Mouse (Mus musculus): ENCODE data around the gene Cacng2. TPM values are rescaled to one million over a fixed set of nuclear protein-coding genes. Genes with fewer than 3 reads are reported as not detected.

Cacng2 gene
- polyA plus RNA-seq, 1 experiment: not detected

DNA sequence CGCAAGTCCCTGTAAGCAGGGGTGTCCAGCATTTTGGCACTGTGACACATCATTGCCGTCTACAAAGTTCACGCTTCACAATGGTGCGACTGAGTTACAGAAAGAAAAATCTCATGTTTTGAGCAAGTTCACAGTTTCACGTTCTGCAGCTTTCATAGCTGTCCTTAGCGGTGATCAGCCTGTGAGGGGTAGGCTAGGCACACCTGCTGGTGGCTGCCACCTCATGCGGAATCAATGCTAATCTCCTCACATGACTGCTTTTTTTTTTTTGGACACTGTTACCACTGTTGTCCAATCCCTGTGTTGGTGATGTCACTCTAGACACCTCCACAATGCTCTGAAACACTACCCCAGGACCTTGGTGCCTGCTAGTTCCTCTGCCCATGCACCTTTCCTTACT is 46.7 kb downstream of the Cacng2 start:
- 86% methylated on average over 7 of the region's 7 CpGs for WGBS
- no peaks in the 10 kb centered on the region for H3K4me1 ChIP-seq (ENCODE audit: control insufficient read depth, insufficient read depth, low read length)
- H3K4me3 ChIP-seq (replicated peaks; ENCODE audit: extremely low read depth, low read depth, low read length): no peak overlapping the region
- TF ChIP-seq CTCF (IDR thresholded peaks at IDR 0.05; ENCODE audit: insufficient read depth, low read length) (no peak), POLR2A (IDR thresholded peaks at IDR 0.05; ENCODE audit: borderline replicate concordance, extremely low read depth, low read depth, low read length) (no peak)
- DNase-seq: no peak

DNA sequence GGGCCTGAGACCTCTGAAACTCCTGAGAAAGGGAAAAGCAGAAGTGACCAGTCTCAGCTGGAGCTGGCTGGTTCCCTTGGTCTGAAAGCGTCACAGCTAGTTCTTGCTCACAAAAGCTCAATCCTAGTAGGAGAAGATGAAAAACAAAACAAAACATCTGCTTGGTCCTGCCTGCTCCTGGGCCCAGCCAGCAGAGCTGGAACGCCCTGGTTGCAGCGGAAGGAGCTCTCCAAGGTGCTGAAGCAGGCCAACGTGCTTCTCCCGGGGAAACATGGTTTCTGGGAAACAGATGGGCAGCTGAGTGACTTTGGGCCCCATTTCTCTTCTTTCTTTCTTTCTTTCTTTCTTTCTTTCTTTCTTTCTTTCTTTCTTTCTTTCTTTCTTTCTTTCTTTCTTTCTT is 53.4 kb downstream of the Cacng2 start:
- DNase-seq: peak; percentile 25
- H3K4me1 ChIP-seq (ENCODE audit: control insufficient read depth, insufficient read depth, low read length): no peaks in the 10 kb centered on the region
- H3K4me3 ChIP-seq (replicated peaks; ENCODE audit: extremely low read depth, low read depth, low read length): no peak overlapping the region
- TF ChIP-seq POLR2A (IDR thresholded peaks at IDR 0.05; ENCODE audit: borderline replicate concordance, extremely low read depth, low read depth, low read length) (no peak), CTCF (IDR thresholded peaks at IDR 0.05; ENCODE audit: insufficient read depth, low read length) (no peak)
- 2% methylated on average over 5 of the region's 5 CpGs for WGBS

DNA sequence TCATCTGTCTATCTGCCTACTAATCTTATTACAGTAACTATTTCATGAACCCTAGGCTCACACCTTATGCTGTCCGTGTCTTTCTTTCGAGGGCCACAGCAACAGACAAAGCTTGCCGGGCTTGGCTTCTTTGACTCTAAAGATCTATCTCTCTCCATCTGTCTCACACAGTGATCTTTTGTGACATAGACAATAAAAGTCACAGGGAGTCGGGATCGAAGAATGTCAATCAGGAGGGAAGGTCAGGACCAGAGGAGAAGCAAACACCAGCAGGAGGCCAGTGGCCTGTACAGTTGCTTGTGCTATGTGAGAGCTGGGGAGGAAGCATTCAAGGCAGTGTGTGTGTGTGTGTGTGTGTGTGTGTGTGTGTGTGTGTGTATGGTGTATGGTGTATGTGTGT is 54.3 kb downstream of the Cacng2 start:
- WGBS: 79% methylated on average over 5 of the region's 5 CpGs
- Histone ChIP-seq H3K4me1 (ENCODE audit: control insufficient read depth, insufficient read depth, low read length) (no peaks in the 10 kb centered on the region), H3K4me3 (replicated peaks; ENCODE audit: extremely low read depth, low read depth, low read length) (no peak overlapping the region)
- DNase-seq: no peak
- no peak for TF ChIP-seq CTCF (IDR thresholded peaks at IDR 0.05; ENCODE audit: insufficient read depth, low read length)
- TF ChIP-seq POLR2A (IDR thresholded peaks at IDR 0.05; ENCODE audit: borderline replicate concordance, extremely low read depth, low read depth, low read length): no peak

DNA sequence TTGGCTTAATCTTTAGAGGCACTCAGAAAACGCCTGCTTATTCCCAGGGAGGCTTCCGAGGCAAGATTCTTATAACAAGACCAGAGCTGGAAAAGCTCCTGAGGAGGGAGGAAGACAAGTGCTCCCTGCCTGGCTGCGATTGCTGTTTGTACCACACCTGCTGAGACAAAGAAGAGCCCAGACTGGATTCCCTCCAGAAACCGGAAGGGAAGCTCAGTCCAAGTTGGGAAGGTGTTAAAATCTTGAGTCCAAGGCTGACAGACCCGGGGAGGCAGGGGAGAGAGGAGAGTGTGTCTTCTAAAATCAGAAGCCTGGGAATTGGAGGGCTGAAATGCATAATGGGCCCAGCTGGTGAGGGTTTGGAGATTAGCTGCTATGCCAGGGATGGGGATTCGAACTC is 55.5 kb downstream of the Cacng2 start:
- DNase-seq: no peak
- Histone ChIP-seq H3K4me3 (replicated peaks; ENCODE audit: extremely low read depth, low read depth, low read length) (no peak overlapping the region), H3K4me1 (ENCODE audit: control insufficient read depth, insufficient read depth, low read length) (no peaks in the 10 kb centered on the region)
- TF ChIP-seq POLR2A (IDR thresholded peaks at IDR 0.05; ENCODE audit: borderline replicate concordance, extremely low read depth, low read depth, low read length) (no peak), CTCF (IDR thresholded peaks at IDR 0.05; ENCODE audit: insufficient read depth, low read length) (no peak)
- 51% methylated on average over 6 of the region's 6 CpGs for WGBS

DNA sequence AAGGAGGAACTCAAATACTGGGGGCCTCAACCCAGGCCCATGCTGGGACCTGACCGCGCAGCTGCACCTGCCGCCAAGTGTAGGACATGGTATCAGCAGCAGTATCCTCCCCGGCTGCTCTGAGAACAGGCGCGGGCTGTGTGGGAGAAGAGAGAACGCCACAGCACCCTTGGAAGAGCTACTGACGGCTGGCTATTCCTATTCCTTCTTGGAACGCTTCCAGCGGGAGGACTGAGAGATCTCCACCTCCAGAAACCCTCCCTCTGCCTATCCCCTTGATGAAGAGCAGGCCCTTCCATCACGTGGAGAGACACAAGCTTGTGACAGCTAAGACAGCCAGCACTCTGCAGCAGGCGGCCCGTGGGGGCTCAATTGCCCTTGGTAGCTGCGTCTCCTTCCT is 57.4 kb downstream of the Cacng2 start:
- DNase-seq: no peak
- Histone ChIP-seq H3K4me1 (ENCODE audit: control insufficient read depth, insufficient read depth, low read length) (no peaks in the 10 kb centered on the region), H3K4me3 (replicated peaks; ENCODE audit: extremely low read depth, low read depth, low read length) (no peak overlapping the region)
- no peak for TF ChIP-seq CTCF (IDR thresholded peaks at IDR 0.05; ENCODE audit: insufficient read depth, low read length)
- TF ChIP-seq POLR2A (IDR thresholded peaks at IDR 0.05; ENCODE audit: borderline replicate concordance, extremely low read depth, low read depth, low read length): no peak
- 67% methylated on average over 14 of the region's 14 CpGs for WGBS

DNA sequence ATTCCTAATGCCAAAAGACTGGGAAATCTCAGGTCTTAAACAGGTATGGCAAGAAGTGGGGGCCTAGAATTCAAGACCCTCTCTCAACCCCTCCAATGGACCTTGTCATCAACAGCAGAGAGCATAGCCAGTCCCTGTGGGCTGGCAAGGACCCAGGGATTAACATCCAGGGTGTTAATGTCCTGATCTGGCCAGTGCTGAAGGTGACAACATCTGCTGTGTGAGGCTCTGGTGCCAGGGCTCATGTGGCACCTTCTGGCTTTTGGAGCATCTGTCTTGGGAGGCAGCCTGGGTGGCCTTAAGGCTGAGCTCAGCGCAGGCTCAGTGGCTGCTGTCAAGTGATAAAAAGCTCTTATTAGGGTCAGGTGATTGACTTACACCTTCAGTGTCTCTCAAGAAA is 62.9 kb downstream of the Cacng2 start:
- WGBS: 80% methylated on average over 1 of the region's 1 CpGs
- H3K4me1 ChIP-seq (ENCODE audit: control insufficient read depth, insufficient read depth, low read length): no peaks in the 10 kb centered on the region
- TF ChIP-seq CTCF (IDR thresholded peaks at IDR 0.05; ENCODE audit: insufficient read depth, low read length) (no peak), POLR2A (IDR thresholded peaks at IDR 0.05; ENCODE audit: borderline replicate concordance, extremely low read depth, low read depth, low read length) (no peak)
- H3K4me3 ChIP-seq (replicated peaks; ENCODE audit: extremely low read depth, low read depth, low read length): no peak overlapping the region
- DNase-seq: no peak

DNA sequence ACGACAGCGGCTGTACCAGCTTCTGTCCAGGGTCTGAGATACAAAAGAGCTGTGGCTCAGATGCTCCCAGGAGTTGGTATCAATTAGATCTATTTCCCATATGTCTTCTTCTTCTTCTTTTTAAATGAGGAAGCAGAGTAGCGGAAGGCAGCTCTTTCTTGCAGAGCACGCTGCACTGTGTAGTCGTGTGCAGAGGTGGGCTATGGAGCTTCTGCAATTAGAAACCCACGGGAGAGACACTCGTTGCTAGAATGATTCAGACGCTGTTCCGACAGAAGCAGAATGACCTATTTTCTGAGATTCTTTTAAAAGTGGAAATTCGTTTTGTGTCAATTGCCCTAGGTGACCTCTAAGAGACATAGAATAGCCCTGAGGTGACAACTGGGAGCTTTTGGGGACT is 69.1 kb downstream of the Cacng2 start:
- Histone ChIP-seq H3K4me3 (replicated peaks; ENCODE audit: extremely low read depth, low read depth, low read length) (no peak overlapping the region), H3K4me1 (ENCODE audit: control insufficient read depth, insufficient read depth, low read length) (no peaks in the 10 kb centered on the region)
- DNase-seq: no peak
- 85% methylated on average over 10 of the region's 10 CpGs for WGBS
- TF ChIP-seq CTCF (IDR thresholded peaks at IDR 0.05; ENCODE audit: insufficient read depth, low read length): no peak
- no peak for TF ChIP-seq POLR2A (IDR thresholded peaks at IDR 0.05; ENCODE audit: borderline replicate concordance, extremely low read depth, low read depth, low read length)

- 60% methylated on average over 2 of the region's 2 CpGs for WGBS
- no peak for TF ChIP-seq CTCF (IDR thresholded peaks at IDR 0.05; ENCODE audit: insufficient read depth, low read length)
- no peak for TF ChIP-seq POLR2A (IDR thresholded peaks at IDR 0.05; ENCODE audit: borderline replicate concordance, extremely low read depth, low read depth, low read length)
- H3K4me3 ChIP-seq (replicated peaks; ENCODE audit: extremely low read depth, low read depth, low read length): no peak overlapping the region
- DNase-seq: no peak
- H3K4me1 ChIP-seq (ENCODE audit: control insufficient read depth, insufficient read depth, low read length): no peaks in the 10 kb centered on the region
These were observed 69.9 kb downstream of the Cacng2 start for GRCm38 (mm10) chr15:78049933-78050332.

DNA sequence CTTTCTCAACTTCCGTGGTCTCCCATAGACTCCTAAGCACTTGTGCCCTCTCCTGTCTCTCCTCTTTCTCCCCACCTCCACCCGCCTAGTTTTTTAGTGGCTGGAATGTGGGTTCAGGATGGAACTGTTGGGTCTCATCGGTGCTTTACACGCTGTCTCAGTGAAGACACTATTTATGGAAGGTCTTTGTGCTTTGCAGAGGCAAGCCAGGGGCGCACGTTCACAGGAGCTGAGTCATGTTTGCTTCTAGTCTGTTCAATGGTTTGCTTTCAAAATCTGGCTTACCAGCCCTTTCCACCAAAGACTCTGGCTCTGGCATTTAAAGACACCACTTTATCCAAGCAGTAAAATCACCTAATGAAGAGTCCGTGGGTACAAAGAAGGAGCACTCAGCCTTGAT is 74.0 kb downstream of the Cacng2 start:
- no peak overlapping the region for H3K4me3 ChIP-seq (replicated peaks; ENCODE audit: extremely low read depth, low read depth, low read length)
- WGBS: 59% methylated on average over 7 of the region's 7 CpGs
- TF ChIP-seq POLR2A (IDR thresholded peaks at IDR 0.05; ENCODE audit: borderline replicate concordance, extremely low read depth, low read depth, low read length) (no peak), CTCF (IDR thresholded peaks at IDR 0.05; ENCODE audit: insufficient read depth, low read length) (no peak)
- no peaks in the 10 kb centered on the region for H3K4me1 ChIP-seq (ENCODE audit: control insufficient read depth, insufficient read depth, low read length)
- no peak for DNase-seq

DNA sequence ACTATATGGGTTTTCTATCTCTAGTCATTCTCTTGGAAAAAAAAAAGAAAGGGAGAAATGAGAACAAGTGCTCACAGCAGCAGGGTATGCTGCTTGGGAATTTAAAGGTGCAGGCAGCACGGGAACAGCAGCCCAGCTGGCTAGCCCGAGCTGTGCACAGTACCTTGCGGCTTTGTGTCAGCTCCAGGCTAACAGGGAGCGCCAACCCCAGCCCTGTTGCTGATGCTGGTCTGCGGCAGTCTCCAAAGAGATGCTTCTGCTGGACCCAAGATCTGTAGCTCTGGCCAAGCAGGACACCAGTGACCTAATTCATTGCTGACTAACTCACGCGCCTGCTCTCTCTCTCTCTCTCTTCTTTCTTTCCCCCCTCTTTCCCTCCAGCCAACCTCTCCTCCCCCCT is 74.5 kb downstream of the Cacng2 start:
- Histone ChIP-seq H3K4me1 (ENCODE audit: control insufficient read depth, insufficient read depth, low read length) (no peaks in the 10 kb centered on the region), H3K4me3 (replicated peaks; ENCODE audit: extremely low read depth, low read depth, low read length) (no peak overlapping the region)
- no peak for DNase-seq
- no peak for TF ChIP-seq POLR2A (IDR thresholded peaks at IDR 0.05; ENCODE audit: borderline replicate concordance, extremely low read depth, low read depth, low read length)
- no peak for TF ChIP-seq CTCF (IDR thresholded peaks at IDR 0.05; ENCODE audit: insufficient read depth, low read length)
- WGBS: 65% methylated on average over 7 of the region's 7 CpGs

Data from lung, adult 2 months (tissue).